Mouse (Mus musculus): Measurements from ENCODE around the gene Tle4.

- TF ChIP-seq CTCF (IDR thresholded peaks at IDR 0.05; ENCODE audit: low read depth, low read length) (no peak), EP300 (IDR thresholded peaks at IDR 0.05; ENCODE audit: insufficient read depth, low read depth, low read length) (no peak)
Observed at GRCm38 (mm10) chr19:14619814-14620213, 22.0 kb upstream of the Tle4 start.

All from ES-Bruce4 (cell line).